Mouse (Mus musculus) heart, adult 2 months (tissue): ENCODE data around the gene Matn1. TPM values are rescaled to one million over a fixed set of nuclear protein-coding genes. Genes with fewer than 3 reads are reported as not detected.

Experiments used
- DNase-seq, 2 experiments: peaks; one replicate each; pipeline ENCODE4 v3.0.0; 2021
- H3K27ac ChIP-seq: fragments of 200-600 bp; 2 replicates; pipeline ENCODE4 v1.8.1; 2022
- H3K27me3 ChIP-seq: fragments of 200-500 bp; 2 replicates; pipeline ENCODE4 v1.6.1; 2012; ENCODE audit warnings: mild to moderate bottlenecking, low read length, inconsistent platforms, mixed read lengths; ENCODE audit not compliant: control insufficient read depth, insufficient read depth
- H3K36me3 ChIP-seq: fragments of 200-500 bp; 2 replicates; pipeline ENCODE4 v1.6.1; 2012; ENCODE audit warnings: low read length, inconsistent platforms; ENCODE audit not compliant: control insufficient read depth, insufficient read depth
- H3K4me1 ChIP-seq: fragments of 200-500 bp; 2 replicates; pipeline ENCODE4 v1.6.1; 2011; ENCODE audit warnings: low read length; ENCODE audit not compliant: control insufficient read depth, insufficient read depth
- H3K4me3 ChIP-seq: fragments of 200-600 bp; 2 replicates; pipeline ENCODE4 v1.8.1; 2022
- H3K79me2 ChIP-seq: fragments of 200-500 bp; replicated peaks from 2 replicates; pipeline ENCODE4 v1.6.1; 2012; ENCODE audit warnings: mild to moderate bottlenecking, inconsistent platforms, low read length, moderate library complexity, mixed read lengths; ENCODE audit not compliant: control insufficient read depth, insufficient read depth
- H3K9ac ChIP-seq: fragments of 200-500 bp; 2 replicates; pipeline ENCODE4 v1.6.1; 2012; ENCODE audit warnings: low read depth, mild to moderate bottlenecking, control low read depth, inconsistent platforms, low read length, mixed read lengths
- CTCF ChIP-seq: fragments of 200-600 bp; IDR thresholded peaks from 2 replicates; pipeline ENCODE4 v1.8.1; 2022; ENCODE audit warnings: antibody characterized with exemption, mild to moderate bottlenecking, moderate library complexity
- EP300 ChIP-seq: fragments of 200-500 bp; IDR thresholded peaks from 2 replicates; pipeline ENCODE4 v1.6.1; 2011; ENCODE audit warnings: low read depth, low read length, control low read depth; ENCODE audit not compliant: insufficient read depth
- POLR2A ChIP-seq: fragments of 200-500 bp; IDR thresholded peaks from 2 replicates; pipeline ENCODE4 v1.6.1; 2011; ENCODE audit warnings: mild to moderate bottlenecking, low read depth, low read length, control low read depth; ENCODE audit not compliant: insufficient read depth
- WGBS: fragments of 180-500 bp; shearing (Covaris S2); methylation state at CpG from one replicate; pipeline ENCODE4 v1.1.7; 2018; 5-methylcytosine and 5-hydroxymethylcytosine counted together
- intact Hi-C: fragments of 180-260 bp; cut with DNase I; formaldehyde crosslinking; loops from one replicate; pipeline ENCODE4 v1.15.1; 2025
- polyA plus RNA-seq: library from polyadenylated mRNA; depleted of rRNA; stranded (reverse); fragments of >200 nt; gene quantifications from 2 replicates; pipeline ENCODE4 v1.2.3, GENCODE M21; 2012
- total RNA-seq, 2 experiments: library from RNA; stranded (reverse); gene quantifications; 2 replicates each; pipeline ENCODE4 v1.2.3; 2021

The Matn1 gene
- total and polyA plus RNA-seq, 3 experiments = 0.10 TPM; not detected in 2

- Histone ChIP-seq H3K27me3 (no peaks in the 10 kb centered on the region), H3K4me1 (no peaks in the 10 kb centered on the region; the same call in 1 of the 2 replicates), H3K79me2 (no peaks in the 10 kb centered on the region), H3K4me3 (no peak overlapping the region), H3K9ac (no peak overlapping the region), H3K36me3 (no peaks in the 10 kb centered on the region), H3K27ac (no peak overlapping the region)
- intact Hi-C loops = no loop called here
- no peak for DNase-seq
- WGBS = 61% methylated on average over 7 of the region's 7 CpGs
- no peak for TF ChIP-seq EP300
- TF ChIP-seq POLR2A = no peak
- TF ChIP-seq CTCF = no peak
Measured at GRCm38 (mm10) chr4:130944779-130945178, 594 bp downstream of the Matn1 start.

- DNase-seq = peak in 1 of 2 experiments; percentile 18
Measured at GRCm38 (mm10) chr4:130947094-130947647, 3.0 kb downstream of the Matn1 start.

GRCm38 (mm10) chr4:130949821-130950384 lies 5.7 kb downstream of the Matn1 start:
- no peaks in the 10 kb centered on the region for H3K79me2 ChIP-seq
- H3K36me3 ChIP-seq = no peaks in the 10 kb centered on the region
- H3K4me3 ChIP-seq = no peak overlapping the region
- DNase-seq = no peak
- H3K4me1 ChIP-seq = no peaks in the 10 kb centered on the region; the same call in 1 of the 2 replicates
- H3K27me3 ChIP-seq = no peaks in the 10 kb centered on the region
- intact Hi-C loops = no loop called here
- H3K9ac ChIP-seq = no peak overlapping the region
- WGBS = 77% methylated on average over 35 of the region's 35 CpGs
- no peak overlapping the region for H3K27ac ChIP-seq
- TF ChIP-seq EP300 = no peak
- TF ChIP-seq POLR2A = no peak
- TF ChIP-seq CTCF = no peak

More at GRCm38 (mm10) chr4:130947094-130947647, 3.0 kb downstream of the Matn1 start:
- H3K4me3 ChIP-seq = no peak overlapping the region
- no peaks in the 10 kb centered on the region for H3K27me3 ChIP-seq
- H3K79me2 ChIP-seq = no peaks in the 10 kb centered on the region
- TF ChIP-seq CTCF (peak; percentile 87), POLR2A (no peak), EP300 (0 out of 2 replicates have a peak, but pooled peaks have one; percentile 59)
- H3K36me3 ChIP-seq = no peaks in the 10 kb centered on the region
- intact Hi-C loops = loop anchor here (1.0 kb wide), 3 partner anchors 51 to 157 kb away; no protein-coding TSS in a partner anchor
- H3K9ac ChIP-seq = no peak overlapping the region
- WGBS = 18% methylated on average over 13 of the region's 13 CpGs
- H3K27ac ChIP-seq = no peak overlapping the region
- no peaks in the 10 kb centered on the region; the same call in 1 of the 2 replicates for H3K4me1 ChIP-seq

- 33% methylated on average over 17 of the region's 17 CpGs for WGBS
- no peak for DNase-seq
- TF ChIP-seq POLR2A = no peak
- TF ChIP-seq EP300 = no peak
- peak; percentile 45 for TF ChIP-seq CTCF
- Histone ChIP-seq H3K36me3 (no peaks in the 10 kb centered on the region), H3K79me2 (no peaks in the 10 kb centered on the region), H3K27me3 (no peaks in the 10 kb centered on the region), H3K4me1 (no peaks in the 10 kb centered on the region; the same call in 1 of the 2 replicates), H3K27ac (no peak overlapping the region), H3K9ac (no peak overlapping the region), H3K4me3 (no peak overlapping the region)
- intact Hi-C loops = no loop called here
Measured at GRCm38 (mm10) chr4:130952531-130952930, 8.3 kb downstream of the Matn1 start.

GRCm38 (mm10) chr4:130957156-130957555 lies 13.0 kb downstream of the Matn1 start:
- no peak for DNase-seq
- intact Hi-C loops = no loop called here
- Histone ChIP-seq H3K36me3 (no peaks in the 10 kb centered on the region), H3K27ac (no peak overlapping the region), H3K79me2 (no peaks in the 10 kb centered on the region), H3K9ac (no peak overlapping the region), H3K4me1 (no peaks in the 10 kb centered on the region), H3K4me3 (no peak overlapping the region), H3K27me3 (no peaks in the 10 kb centered on the region)
- 77% methylated on average over 10 of the region's 10 CpGs for WGBS
- TF ChIP-seq EP300 (no peak), CTCF (no peak), POLR2A (no peak)

- TF ChIP-seq POLR2A = no peak
- no peak for TF ChIP-seq CTCF
- TF ChIP-seq EP300 = no peak
- WGBS = 52% methylated on average over 5 of the region's 5 CpGs
- no peak overlapping the region for H3K9ac ChIP-seq
- no peaks in the 10 kb centered on the region for H3K36me3 ChIP-seq
- intact Hi-C loops = no loop called here
- no peak for DNase-seq
- H3K27ac ChIP-seq = no peak overlapping the region
- H3K79me2 ChIP-seq = no peaks in the 10 kb centered on the region
- H3K27me3 ChIP-seq = no peaks in the 10 kb centered on the region
- H3K4me1 ChIP-seq = no peaks in the 10 kb centered on the region
- no peak overlapping the region for H3K4me3 ChIP-seq
Measured at GRCm38 (mm10) chr4:130958812-130959211, 14.6 kb downstream of the Matn1 start.
